ENCODE assay signal across 10 mouse cellular contexts in the genomic region with DNA sequence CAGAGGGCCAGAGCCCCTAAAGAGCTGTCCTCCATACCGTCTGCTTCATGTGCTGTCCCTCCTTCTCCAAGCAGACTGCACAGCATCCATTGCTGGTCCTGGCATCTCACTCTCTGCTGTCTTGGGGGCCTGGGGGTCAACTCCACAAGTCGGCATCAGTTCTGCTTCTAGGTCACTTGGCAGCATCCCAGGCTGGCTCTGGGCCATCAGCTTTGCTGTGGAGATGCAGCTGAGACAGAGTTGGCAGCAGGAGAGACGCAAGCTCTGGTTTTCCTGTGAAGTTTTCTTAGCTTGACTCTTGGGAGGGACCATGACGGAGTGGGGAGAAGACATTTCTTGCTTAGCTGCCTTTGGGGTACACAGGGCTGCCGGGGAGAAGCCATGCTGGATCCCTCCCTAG. TPM values are rescaled to one million over a fixed set of nuclear protein-coding genes. Genes with fewer than 3 reads are reported as not detected.
DNase-seq lines count a peak whose midpoint lies in the region; ATAC-seq lines count a peak whose summit lies in the region.
"Had no signal": no experiment of that assay in that cellular context is flagged by ENCODE, and none has a peak within 500 bp of the region (broad histone marks: within the 10 kb centered on the region; RNA-seq: fewer than 3 reads in every experiment).

No protein-coding gene starts in this region.

- DNase-seq in cerebellum, adult 9-11 months = peak; percentile 28
- no peak for DNase-seq in cerebellum, adult 11-12 months
- peak; percentile 39 for DNase-seq in layer of hippocampus, adult 11-12 months (ENCODE audit: low spot score)
- DNase-seq in layer of hippocampus, postnatal 36 days = no peak
- DNase-seq in testis, postnatal 10 days (ENCODE audit: low spot score) = peak; percentile 62
- DNase-seq in testis, postnatal 14 days (ENCODE audit: low spot score) = no peak
- DNase-seq in B cell, adult 2 months = no peak
- DNase-seq: embryo, embryonic 11 days; liver, embryonic 13.5 days had no signal

- no peak for ATAC-seq in erythroid progenitor cell, adult 5-6 weeks (replicated peaks; ENCODE audit: low FRiP score, poor library complexity, severe bottlenecking)

RNA-seq across cellular contexts. Expression of a gene that starts 13.0 kb away (rescaled TPM):
- 10 to 100 TPM; 33.2 to 33.6 TPM for total RNA-seq in layer of hippocampus, postnatal 36 days (2021)
- 15.5 and 17.2 TPM in 2 replicates for total RNA-seq in erythroid progenitor cell, adult 5-6 weeks (2015; ENCODE audit: low replicate concordance)
- total RNA-seq in erythroid progenitor cell, adult 5-6 weeks (2017; ENCODE audit: low replicate concordance) = 17.2 and 19.1 TPM in 2 replicates

Comparison
In these comparisons a context has a peak if more than half of its experiments do, and no peak if none do; other contexts are left out.
1. DNase-seq: peak in cerebellum, adult 9-11 months (single experiment), layer of hippocampus, adult 11-12 months (single experiment) and testis, postnatal 10 days (single experiment); none in cerebellum, adult 11-12 months (single experiment), layer of hippocampus, postnatal 36 days (0 of 2), testis, postnatal 14 days (single experiment) and B cell, adult 2 months (0 of 2).